Mouse (Mus musculus): ENCODE data around the gene Lrrc46.

DNA sequence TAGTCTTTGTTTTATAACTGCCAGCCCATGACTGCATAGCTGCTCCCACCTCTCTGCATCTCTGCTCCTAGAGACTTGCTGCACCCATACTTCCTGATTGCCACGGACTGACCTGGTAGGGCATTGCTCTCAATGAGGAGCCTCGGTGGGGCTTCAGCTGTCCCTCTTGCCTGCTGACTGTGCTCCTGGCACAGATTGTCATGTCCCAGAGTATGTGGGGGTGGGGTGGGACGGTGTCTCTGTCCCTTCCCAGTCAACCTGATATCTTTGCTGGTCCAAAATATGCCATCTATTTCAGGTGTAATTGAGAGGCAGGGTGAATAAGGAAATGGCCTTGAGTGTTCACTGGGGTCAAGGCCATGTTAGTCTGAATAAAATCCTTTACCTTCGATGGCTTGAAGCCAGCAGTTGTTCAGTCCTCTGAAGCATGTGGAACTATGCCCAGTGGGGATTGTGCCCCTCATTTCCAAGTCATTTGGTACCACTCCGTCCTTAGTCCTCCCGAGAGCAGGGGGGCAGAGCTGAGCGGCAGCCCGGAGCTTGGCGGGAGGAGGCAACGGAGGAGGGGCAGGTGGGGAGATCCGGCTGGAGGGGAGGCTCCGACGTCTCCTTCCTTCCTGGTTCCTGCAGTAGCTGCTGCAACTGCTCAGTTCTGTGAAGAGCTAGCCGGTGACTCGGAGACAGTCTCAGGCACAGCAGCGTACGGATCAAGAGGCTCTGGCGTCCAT is 9.2 kb upstream of the Lrrc46 start, which contains the start of gene Osbpl7:
- TF ChIP-seq CTCF (IDR thresholded peaks at IDR 0.05; ENCODE audit: borderline replicate concordance, control insufficient read depth, extremely low read depth, insufficient read depth, low read length, poor library complexity) (peak; percentile 69; the same call in 1 of the 2 replicates), POLR2A (IDR thresholded peaks at IDR 0.05; ENCODE audit: control insufficient read depth, extremely low read depth, insufficient read depth, low read length, poor library complexity) (peak; percentile 58; the same call in 1 of the 2 replicates)

Measured in thymus, adult 2 months (tissue).